Mouse (Mus musculus): ENCODE data around the gene Reg4. TPM values are rescaled to one million over a fixed set of nuclear protein-coding genes. Genes with fewer than 3 reads are reported as not detected.

Gene Reg4
- total and polyA plus RNA-seq, 3 experiments = not detected

- DNase-seq (ENCODE audit: low spot score) (no peak), ATAC-seq (ENCODE audit: extremely low read depth, insufficient number of reproducible peaks, low FRiP score, poor library complexity, severe bottlenecking) (no peak)
- Histone ChIP-seq H3K36me3 (replicated peaks) (no peaks in the 10 kb centered on the region), H3K4me3 (ENCODE audit: low read depth, low read length) (no peak overlapping the region), H3K9me3 (replicated peaks) (peaks cover 54% of the 10 kb centered on the region), H3K4me1 (ENCODE audit: insufficient read depth, low read depth, low read length) (no peaks in the 10 kb centered on the region), H3K27me3 (ENCODE audit: insufficient read depth, low read length) (no peaks in the 10 kb centered on the region)
- TF ChIP-seq GATA2 (IDR thresholded peaks at IDR 0.05; ENCODE audit: borderline replicate concordance, low read depth, low read length) (no peak), TAL1 (conservative IDR thresholded peaks at IDR 0.05; ENCODE audit: low read depth, low read length) (no peak), POLR2AphosphoS5 (IDR thresholded peaks at IDR 0.05; ENCODE audit: insufficient replicate concordance, low read depth, low read length) (no peak), GATA1 (IDR thresholded peaks at IDR 0.05; ENCODE audit: borderline replicate concordance, low read length) (no peak), CTCF (IDR thresholded peaks at IDR 0.05; ENCODE audit: low read depth, low read length) (no peak)
These were observed 20.1 kb downstream of the Reg4 start for GRCm38 (mm10) chr3:98242051-98242450.

GRCm38 (mm10) chr3:98242458-98243037 is 20.6 kb downstream of the Reg4 start:
- Histone ChIP-seq H3K36me3 (replicated peaks) (no peaks in the 10 kb centered on the region), H3K4me3 (ENCODE audit: low read depth, low read length) (no peak overlapping the region), H3K27me3 (ENCODE audit: insufficient read depth, low read length) (no peaks in the 10 kb centered on the region), H3K4me1 (ENCODE audit: insufficient read depth, low read depth, low read length) (no peaks in the 10 kb centered on the region), H3K9me3 (replicated peaks) (peaks cover 53% of the 10 kb centered on the region)
- ATAC-seq (ENCODE audit: extremely low read depth, insufficient number of reproducible peaks, low FRiP score, poor library complexity, severe bottlenecking) = no peak
- no peak for DNase-seq (ENCODE audit: low spot score)
- TF ChIP-seq GATA1 (IDR thresholded peaks at IDR 0.05; ENCODE audit: borderline replicate concordance, low read length) = no peak
- no peak for TF ChIP-seq TAL1 (conservative IDR thresholded peaks at IDR 0.05; ENCODE audit: low read depth, low read length)
- TF ChIP-seq POLR2AphosphoS5 (IDR thresholded peaks at IDR 0.05; ENCODE audit: insufficient replicate concordance, low read depth, low read length) = no peak
- no peak for TF ChIP-seq CTCF (IDR thresholded peaks at IDR 0.05; ENCODE audit: low read depth, low read length)
- no peak for TF ChIP-seq GATA2 (IDR thresholded peaks at IDR 0.05; ENCODE audit: borderline replicate concordance, low read depth, low read length)

GRCm38 (mm10) chr3:98245892-98246291 is 23.9 kb downstream of the Reg4 start:
- no peak for DNase-seq (ENCODE audit: low spot score)
- Histone ChIP-seq H3K4me1 (ENCODE audit: insufficient read depth, low read depth, low read length) (no peaks in the 10 kb centered on the region), H3K36me3 (replicated peaks) (no peaks in the 10 kb centered on the region), H3K27me3 (ENCODE audit: insufficient read depth, low read length) (no peaks in the 10 kb centered on the region), H3K4me3 (ENCODE audit: low read depth, low read length) (no peak overlapping the region), H3K9me3 (replicated peaks) (peaks cover 60% of the 10 kb centered on the region)
- ATAC-seq (ENCODE audit: extremely low read depth, insufficient number of reproducible peaks, low FRiP score, poor library complexity, severe bottlenecking) = no peak
- TF ChIP-seq POLR2AphosphoS5 (IDR thresholded peaks at IDR 0.05; ENCODE audit: insufficient replicate concordance, low read depth, low read length) (no peak), TAL1 (conservative IDR thresholded peaks at IDR 0.05; ENCODE audit: low read depth, low read length) (no peak), GATA1 (IDR thresholded peaks at IDR 0.05; ENCODE audit: borderline replicate concordance, low read length) (no peak), CTCF (IDR thresholded peaks at IDR 0.05; ENCODE audit: low read depth, low read length) (no peak), GATA2 (IDR thresholded peaks at IDR 0.05; ENCODE audit: borderline replicate concordance, low read depth, low read length) (no peak)

- ATAC-seq (ENCODE audit: extremely low read depth, insufficient number of reproducible peaks, low FRiP score, poor library complexity, severe bottlenecking) (no peak), DNase-seq (ENCODE audit: low spot score) (no peak)
- no peaks in the 10 kb centered on the region for H3K27me3 ChIP-seq (ENCODE audit: insufficient read depth, low read length)
- TF ChIP-seq POLR2AphosphoS5 (IDR thresholded peaks at IDR 0.05; ENCODE audit: insufficient replicate concordance, low read depth, low read length) = no peak
- no peak for TF ChIP-seq TAL1 (conservative IDR thresholded peaks at IDR 0.05; ENCODE audit: low read depth, low read length)
- no peak for TF ChIP-seq GATA2 (IDR thresholded peaks at IDR 0.05; ENCODE audit: borderline replicate concordance, low read depth, low read length)
- no peak for TF ChIP-seq GATA1 (IDR thresholded peaks at IDR 0.05; ENCODE audit: borderline replicate concordance, low read length)
- TF ChIP-seq CTCF (IDR thresholded peaks at IDR 0.05; ENCODE audit: low read depth, low read length) = no peak
- H3K9me3 ChIP-seq (replicated peaks) = peaks cover 50% of the 10 kb centered on the region
- no peaks in the 10 kb centered on the region for H3K36me3 ChIP-seq (replicated peaks)
- H3K4me1 ChIP-seq (ENCODE audit: insufficient read depth, low read depth, low read length) = no peaks in the 10 kb centered on the region
- H3K4me3 ChIP-seq (ENCODE audit: low read depth, low read length) = no peak overlapping the region
These were observed 25.2 kb downstream of the Reg4 start for GRCm38 (mm10) chr3:98246985-98247751.

GRCm38 (mm10) chr3:98249378-98249777 is 27.4 kb downstream of the Reg4 start:
- DNase-seq (ENCODE audit: low spot score) (no peak), ATAC-seq (ENCODE audit: extremely low read depth, insufficient number of reproducible peaks, low FRiP score, poor library complexity, severe bottlenecking) (no peak)
- H3K27me3 ChIP-seq (ENCODE audit: insufficient read depth, low read length) = no peaks in the 10 kb centered on the region
- H3K4me3 ChIP-seq (ENCODE audit: low read depth, low read length) = no peak overlapping the region
- no peaks in the 10 kb centered on the region for H3K36me3 ChIP-seq (replicated peaks)
- peaks cover 52% of the 10 kb centered on the region for H3K9me3 ChIP-seq (replicated peaks)
- no peaks in the 10 kb centered on the region for H3K4me1 ChIP-seq (ENCODE audit: insufficient read depth, low read depth, low read length)
- TF ChIP-seq POLR2AphosphoS5 (IDR thresholded peaks at IDR 0.05; ENCODE audit: insufficient replicate concordance, low read depth, low read length) (no peak), TAL1 (conservative IDR thresholded peaks at IDR 0.05; ENCODE audit: low read depth, low read length) (no peak), GATA2 (IDR thresholded peaks at IDR 0.05; ENCODE audit: borderline replicate concordance, low read depth, low read length) (no peak), GATA1 (IDR thresholded peaks at IDR 0.05; ENCODE audit: borderline replicate concordance, low read length) (no peak)

GRCm38 (mm10) chr3:98249833-98250448 is 28.0 kb downstream of the Reg4 start:
- DNase-seq (ENCODE audit: low spot score) = no peak
- Histone ChIP-seq H3K4me1 (ENCODE audit: insufficient read depth, low read depth, low read length) (no peaks in the 10 kb centered on the region), H3K9me3 (replicated peaks) (peaks cover 57% of the 10 kb centered on the region), H3K4me3 (ENCODE audit: low read depth, low read length) (no peak overlapping the region), H3K27me3 (ENCODE audit: insufficient read depth, low read length) (no peaks in the 10 kb centered on the region), H3K36me3 (replicated peaks) (no peaks in the 10 kb centered on the region)
- no peak for ATAC-seq (ENCODE audit: extremely low read depth, insufficient number of reproducible peaks, low FRiP score, poor library complexity, severe bottlenecking)
- TF ChIP-seq GATA1 (IDR thresholded peaks at IDR 0.05; ENCODE audit: borderline replicate concordance, low read length) = no peak
- no peak for TF ChIP-seq TAL1 (conservative IDR thresholded peaks at IDR 0.05; ENCODE audit: low read depth, low read length)
- TF ChIP-seq CTCF (IDR thresholded peaks at IDR 0.05; ENCODE audit: low read depth, low read length) = no peak
- TF ChIP-seq GATA2 (IDR thresholded peaks at IDR 0.05; ENCODE audit: borderline replicate concordance, low read depth, low read length) = no peak
- no peak for TF ChIP-seq POLR2AphosphoS5 (IDR thresholded peaks at IDR 0.05; ENCODE audit: insufficient replicate concordance, low read depth, low read length)
